Mouse (Mus musculus) ES-E14 (cell line): ENCODE results near the gene Bicdl1.
A peak's percentile ranks its signal among the peaks of the same experiment; 100 is the strongest.

Source experiments
- CHD2 ChIP-seq: IDR thresholded peaks from 2 replicates; pipeline ENCODE4 v1.6.1; 2014; ENCODE audit warnings: mild to moderate bottlenecking, low read depth, low read length, inconsistent platforms
- HCFC1 ChIP-seq: IDR thresholded peaks from 2 replicates; pipeline ENCODE4 v1.6.1; 2012; ENCODE audit warnings: low read length, inconsistent platforms, borderline replicate concordance; ENCODE audit not compliant: insufficient read depth
- ZC3H11A ChIP-seq: IDR thresholded peaks from 2 replicates; pipeline ENCODE4 v1.6.1; 2012; ENCODE audit warnings: low read depth, mild to moderate bottlenecking, inconsistent platforms, low read length, borderline replicate concordance
- ZNF384 ChIP-seq: IDR thresholded peaks from 2 replicates; pipeline ENCODE4 v1.6.1; 2012; ENCODE audit warnings: low read depth, low read length, inconsistent platforms

DNA sequence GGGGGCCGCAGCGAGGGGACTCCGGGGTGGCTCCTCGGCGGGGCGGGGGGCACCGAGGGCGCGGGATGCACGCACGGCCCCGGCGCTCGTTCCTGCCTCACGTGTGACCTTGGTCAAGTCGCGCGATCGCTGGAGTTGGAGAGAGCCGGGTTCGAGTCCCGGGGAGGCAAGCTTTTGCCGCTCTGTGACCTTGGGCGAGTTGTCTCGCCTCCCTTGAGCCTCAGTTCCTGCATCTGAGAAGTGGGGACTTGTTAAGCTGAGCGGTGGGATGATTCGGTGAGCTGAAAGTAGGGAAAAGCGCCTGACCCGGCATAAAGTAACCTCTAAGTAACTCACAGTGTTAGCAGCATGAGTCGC is 99.1 kb downstream of the Bicdl1 start:
- TF ChIP-seq HCFC1 (no peak), ZNF384 (no peak), ZC3H11A (no peak), CHD2 (peak; percentile 75)
